Mouse (Mus musculus) embryonic facial prominence, embryonic 12.5 days (tissue): Measurements from ENCODE around the gene Nop2. TPM values are rescaled to one million over a fixed set of nuclear protein-coding genes. Genes with fewer than 3 reads are reported as not detected.
A peak's percentile ranks its signal among the peaks of the same experiment; 100 is the strongest.

Source experiments
- ATAC-seq: fragments of 200-750 bp; cut with Nextera tagmentation; 2 replicates; pipeline ENCODE4 v1.8.0; 2017; ENCODE audit not compliant: insufficient number of reproducible peaks, insufficient read depth, low FRiP score, low TSS enrichment
- H3K27ac ChIP-seq: fragments of 300-500 bp; sonication (generic); 2 replicates; pipeline ENCODE4 v1.5.1; 2016; ENCODE audit warnings: mild to moderate bottlenecking
- H3K27me3 ChIP-seq: fragments of 300-500 bp; sonication (generic); 2 replicates; pipeline ENCODE4 v1.6.1; 2016; ENCODE audit warnings: mild to moderate bottlenecking, moderate library complexity
- H3K36me3 ChIP-seq: fragments of 300-500 bp; sonication (generic); 2 replicates; pipeline ENCODE4 v1.6.1; 2016; ENCODE audit warnings: mild to moderate bottlenecking
- H3K4me1 ChIP-seq: fragments of 300-500 bp; sonication (generic); 2 replicates; pipeline ENCODE4 v1.6.1; 2016
- H3K4me2 ChIP-seq: fragments of 300-500 bp; sonication (generic); replicated peaks from 2 replicates; pipeline ENCODE4 v1.6.1; 2016; ENCODE audit warnings: mild to moderate bottlenecking, moderate library complexity
- H3K4me3 ChIP-seq: fragments of 300-500 bp; sonication (generic); 2 replicates; pipeline ENCODE4 v1.5.1; 2016; ENCODE audit warnings: mild to moderate bottlenecking
- H3K9ac ChIP-seq: fragments of 300-500 bp; sonication (generic); 2 replicates; pipeline ENCODE4 v1.6.1; 2016; ENCODE audit warnings: mild to moderate bottlenecking, moderate library complexity
- H3K9me3 ChIP-seq: fragments of 300-500 bp; sonication (generic); 2 replicates; pipeline ENCODE4 v1.6.1; 2016; ENCODE audit warnings: mild to moderate bottlenecking, moderate library complexity
- WGBS: fragments of 180-500 bp; shearing (Covaris S2); methylation state at CpG from one replicate; pipeline ENCODE4 v1.1.7; 2016; 5-methylcytosine and 5-hydroxymethylcytosine counted together
- polyA plus RNA-seq: library from polyadenylated mRNA; unstranded; fragments of >200 nt; fragmentation: Nextera tagmentation; extraction: Ambion mirVana; gene quantifications from 2 replicates; pipeline ENCODE4 v1.2.1, GENCODE M21; 2016

Gene Nop2
- polyA plus RNA-seq, 1 experiment from 2014 or later, result 68.0 TPM

DNA sequence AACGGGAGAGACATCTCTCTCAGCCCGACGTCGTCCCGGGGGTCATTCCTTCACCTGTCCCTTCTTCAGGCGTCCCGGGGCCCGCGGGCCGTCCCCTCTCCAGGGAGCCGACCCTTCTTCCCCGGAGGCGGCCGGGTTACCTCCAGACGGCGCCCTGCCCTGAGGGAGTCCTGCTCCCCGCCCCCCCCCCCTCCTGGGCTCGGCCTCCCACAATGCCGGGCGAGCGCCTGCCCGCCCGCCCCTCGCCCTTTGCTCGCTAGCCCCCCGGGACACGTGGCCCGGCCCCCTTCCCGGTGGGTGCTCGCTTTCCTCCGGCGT lies 35.5 kb upstream of the Nop2 start:
- Histone ChIP-seq H3K36me3 (peaks cover 32% of the 10 kb centered on the region), H3K4me1 (peaks cover 33% of the 10 kb centered on the region), H3K9me3 (no peaks in the 10 kb centered on the region), H3K4me3 (peak overlapping the region; percentile 100), H3K4me2 (peak overlapping the region; percentile 88), H3K27ac (peak overlapping the region; percentile 96), H3K9ac (peak overlapping the region; percentile 97), H3K27me3 (no peaks in the 10 kb centered on the region)
- ATAC-seq, result no peak
- WGBS, result 0% methylated on average over 18 of the region's 32 CpGs

DNA sequence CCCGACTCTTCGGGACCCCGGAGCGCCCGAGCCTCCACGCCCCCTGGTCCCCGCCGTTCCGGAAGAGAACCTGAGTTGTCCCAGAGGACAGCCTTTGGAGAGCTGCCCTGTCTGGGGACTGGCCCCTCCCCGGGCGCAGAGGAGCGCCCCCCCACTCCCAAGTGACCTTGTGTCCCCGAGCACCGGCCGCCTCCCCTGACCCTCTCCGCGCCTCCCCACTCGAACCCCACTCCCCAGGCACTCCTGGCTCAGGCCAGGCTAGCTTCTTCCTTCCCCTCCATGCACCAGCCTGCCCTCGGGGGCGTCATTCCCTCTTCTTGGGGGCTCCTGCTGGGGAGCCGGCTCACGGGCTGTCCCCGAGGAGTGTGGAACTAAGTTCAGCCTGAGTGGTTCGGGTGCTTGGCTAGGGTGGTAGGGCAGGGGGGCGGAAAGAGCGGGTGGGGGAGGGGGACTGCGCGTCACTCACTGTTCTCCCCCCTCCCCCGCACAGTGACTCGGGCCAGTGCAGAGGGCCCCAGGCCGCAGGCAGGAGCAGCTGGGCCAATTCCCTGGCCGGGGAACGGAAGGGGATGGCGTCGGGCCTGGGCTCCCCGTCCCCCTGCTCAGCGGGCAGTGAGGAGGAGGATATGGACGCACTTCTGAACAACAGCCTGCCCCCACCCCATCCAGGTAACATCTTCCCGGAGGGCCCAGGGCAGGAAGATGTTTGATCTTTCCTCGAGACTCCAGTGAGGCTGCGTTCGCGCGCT lies 34.9 kb upstream of the Nop2 start:
- Histone ChIP-seq H3K4me1 (peaks cover 33% of the 10 kb centered on the region), H3K27me3 (no peaks in the 10 kb centered on the region), H3K27ac (peak overlapping the region; percentile 96), H3K9ac (peak overlapping the region; percentile 97), H3K9me3 (no peaks in the 10 kb centered on the region), H3K4me2 (peak overlapping the region; percentile 88), H3K4me3 (peak overlapping the region; percentile 100), H3K36me3 (peaks cover 38% of the 10 kb centered on the region)
- peak; percentile 47 for ATAC-seq
- under 1% methylated on average over 31 of the region's 44 CpGs for WGBS

GRCm38 (mm10) chr6:125097346-125097689 lies 34.4 kb upstream of the Nop2 start:
- Histone ChIP-seq H3K4me1 (peaks cover 33% of the 10 kb centered on the region), H3K36me3 (peaks cover 43% of the 10 kb centered on the region)
- ATAC-seq, result no peak

DNA sequence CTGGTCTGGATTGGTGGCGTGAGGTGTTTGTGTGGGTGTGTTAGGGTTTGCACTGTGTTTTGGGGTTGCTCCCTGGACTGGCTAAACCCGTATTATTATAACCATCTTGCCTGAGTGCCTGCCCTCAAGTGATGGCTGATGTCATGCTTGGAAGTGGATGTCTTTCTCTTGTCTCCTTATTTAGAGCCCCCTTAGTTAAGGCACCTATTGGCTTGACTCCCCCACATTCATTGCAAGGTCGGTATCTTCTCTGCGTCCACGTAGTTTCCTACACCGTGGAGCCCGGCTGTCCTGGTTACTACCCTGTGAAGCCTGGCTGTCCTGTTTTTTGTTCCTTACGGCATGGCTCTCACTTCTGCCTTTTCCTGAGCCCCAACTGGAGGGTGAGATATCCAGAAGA lies 33.8 kb upstream of the Nop2 start:
- Histone ChIP-seq H3K36me3 (peaks cover 50% of the 10 kb centered on the region), H3K27ac (peak overlapping the region; percentile 43; the same call in 1 of the 2 replicates), H3K9me3 (no peaks in the 10 kb centered on the region), H3K4me1 (peaks cover 33% of the 10 kb centered on the region), H3K27me3 (no peaks in the 10 kb centered on the region), H3K4me2 (peak overlapping the region; percentile 88), H3K4me3 (peak overlapping the region; percentile 100), H3K9ac (peak overlapping the region; percentile 97)
- no peak for ATAC-seq
- WGBS, result 55% methylated on average over 8 of the region's 8 CpGs

More at GRCm38 (mm10) chr6:125097346-125097689, 34.4 kb upstream of the Nop2 start:
- WGBS, result 2% methylated on average over 12 of the region's 12 CpGs
- H3K4me2 ChIP-seq, result peak overlapping the region; percentile 88
- H3K9ac ChIP-seq, result peak overlapping the region; percentile 97
- peak overlapping the region; percentile 96 for H3K27ac ChIP-seq
- no peaks in the 10 kb centered on the region for H3K27me3 ChIP-seq
- H3K9me3 ChIP-seq, result no peaks in the 10 kb centered on the region
- H3K4me3 ChIP-seq, result peak overlapping the region; percentile 100

DNA sequence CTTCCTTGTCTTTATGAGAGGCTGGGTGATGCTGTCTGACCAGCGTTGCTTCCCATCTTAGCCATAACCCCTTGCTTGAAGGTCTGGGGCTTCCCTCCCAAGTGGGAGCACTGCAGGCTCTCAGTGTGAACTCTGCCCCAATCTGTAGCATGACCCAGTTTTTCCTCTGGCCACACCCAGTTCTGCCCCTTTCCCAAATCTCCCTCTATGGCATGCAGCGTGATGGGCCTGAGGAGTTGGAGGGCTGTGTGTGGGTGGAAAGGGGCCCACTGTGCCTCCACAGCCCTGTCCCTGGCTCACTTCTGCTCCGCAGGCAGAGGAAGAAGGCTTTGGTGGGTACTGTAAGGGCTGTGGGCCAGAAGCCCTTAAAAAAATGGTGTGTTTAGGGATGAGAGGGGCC lies 33.2 kb upstream of the Nop2 start:
- peak overlapping the region; percentile 43 for H3K27ac ChIP-seq
- no peaks in the 10 kb centered on the region for H3K9me3 ChIP-seq
- peaks cover 52% of the 10 kb centered on the region for H3K36me3 ChIP-seq
- H3K4me2 ChIP-seq, result peak overlapping the region; percentile 88
- H3K9ac ChIP-seq, result peak overlapping the region; percentile 97
- H3K4me3 ChIP-seq, result peak overlapping the region; percentile 100
- no peak for ATAC-seq
- no peaks in the 10 kb centered on the region for H3K27me3 ChIP-seq
- peaks cover 33% of the 10 kb centered on the region for H3K4me1 ChIP-seq
- 51% methylated on average over 3 of the region's 3 CpGs for WGBS

- H3K36me3 ChIP-seq, result peaks cover 59% of the 10 kb centered on the region
- H3K9me3 ChIP-seq, result no peaks in the 10 kb centered on the region
- peaks cover 33% of the 10 kb centered on the region for H3K4me1 ChIP-seq
- WGBS, result 38% methylated on average over 5 of the region's 5 CpGs
- H3K4me3 ChIP-seq, result peak overlapping the region; percentile 100
- peak overlapping the region; percentile 46 for H3K27ac ChIP-seq
- peak overlapping the region; percentile 88 for H3K4me2 ChIP-seq
- ATAC-seq, result no peak
- no peaks in the 10 kb centered on the region for H3K27me3 ChIP-seq
- peak overlapping the region; percentile 97 for H3K9ac ChIP-seq
These were observed 32.2 kb upstream of the Nop2 start for GRCm38 (mm10) chr6:125099421-125099971.

- no peak for ATAC-seq
- H3K4me2 ChIP-seq, result no peak overlapping the region
- H3K27ac ChIP-seq, result no peak overlapping the region
- peaks cover 27% of the 10 kb centered on the region for H3K4me1 ChIP-seq
- H3K9ac ChIP-seq, result no peak overlapping the region
- no peaks in the 10 kb centered on the region for H3K9me3 ChIP-seq
- WGBS, result 79% methylated on average over 9 of the region's 9 CpGs
- H3K36me3 ChIP-seq, result peaks cover 78% of the 10 kb centered on the region
- H3K4me3 ChIP-seq, result no peak overlapping the region
- H3K27me3 ChIP-seq, result no peaks in the 10 kb centered on the region
These were observed 30.3 kb upstream of the Nop2 start for GRCm38 (mm10) chr6:125101444-125101843.

GRCm38 (mm10) chr6:125104223-125104622 lies 27.5 kb upstream of the Nop2 start:
- H3K27ac ChIP-seq, result no peak overlapping the region
- WGBS, result 88% methylated on average over 4 of the region's 4 CpGs
- peaks cover 94% of the 10 kb centered on the region for H3K36me3 ChIP-seq
- H3K4me3 ChIP-seq, result no peak overlapping the region
- no peak for ATAC-seq
- no peaks in the 10 kb centered on the region for H3K9me3 ChIP-seq
- no peak overlapping the region for H3K9ac ChIP-seq
- no peaks in the 10 kb centered on the region for H3K27me3 ChIP-seq
- no peak overlapping the region for H3K4me2 ChIP-seq
- H3K4me1 ChIP-seq, result peaks cover 10% of the 10 kb centered on the region

- no peak overlapping the region for H3K9ac ChIP-seq
- H3K36me3 ChIP-seq, result peaks cover 94% of the 10 kb centered on the region
- no peak overlapping the region for H3K4me2 ChIP-seq
- no peak for ATAC-seq
- H3K27ac ChIP-seq, result no peak overlapping the region
- H3K27me3 ChIP-seq, result no peaks in the 10 kb centered on the region
- 97% methylated on average over 2 of the region's 2 CpGs for WGBS
- H3K4me3 ChIP-seq, result no peak overlapping the region
- no peaks in the 10 kb centered on the region for H3K4me1 ChIP-seq
- no peaks in the 10 kb centered on the region for H3K9me3 ChIP-seq
These were observed 24.0 kb upstream of the Nop2 start for GRCm38 (mm10) chr6:125107705-125108104.

DNA sequence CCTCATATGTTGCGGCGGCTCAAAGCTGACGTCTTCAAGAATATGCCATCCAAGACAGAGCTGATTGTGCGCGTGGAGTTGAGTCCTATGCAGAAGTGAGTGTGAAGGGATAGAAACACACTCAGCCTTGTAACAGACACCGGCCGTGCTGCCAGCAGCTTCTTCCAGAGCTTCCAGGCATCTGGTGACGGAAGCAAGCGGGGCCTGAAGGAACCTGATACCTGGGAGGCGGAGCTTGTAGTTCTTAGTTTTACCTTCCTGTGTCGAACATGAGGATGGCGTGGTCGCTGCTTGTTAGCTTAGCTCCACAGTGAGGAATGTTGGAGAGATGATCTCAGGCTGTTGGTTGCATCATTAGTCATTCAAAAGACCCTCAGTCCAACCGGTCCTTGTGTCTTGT lies 22.3 kb upstream of the Nop2 start:
- Histone ChIP-seq H3K27ac (no peak overlapping the region), H3K4me3 (no peak overlapping the region), H3K4me1 (no peaks in the 10 kb centered on the region), H3K9ac (no peak overlapping the region), H3K4me2 (no peak overlapping the region), H3K9me3 (no peaks in the 10 kb centered on the region), H3K36me3 (peaks cover 100% of the 10 kb centered on the region), H3K27me3 (no peaks in the 10 kb centered on the region)
- no peak for ATAC-seq
- 74% methylated on average over 14 of the region's 14 CpGs for WGBS

DNA sequence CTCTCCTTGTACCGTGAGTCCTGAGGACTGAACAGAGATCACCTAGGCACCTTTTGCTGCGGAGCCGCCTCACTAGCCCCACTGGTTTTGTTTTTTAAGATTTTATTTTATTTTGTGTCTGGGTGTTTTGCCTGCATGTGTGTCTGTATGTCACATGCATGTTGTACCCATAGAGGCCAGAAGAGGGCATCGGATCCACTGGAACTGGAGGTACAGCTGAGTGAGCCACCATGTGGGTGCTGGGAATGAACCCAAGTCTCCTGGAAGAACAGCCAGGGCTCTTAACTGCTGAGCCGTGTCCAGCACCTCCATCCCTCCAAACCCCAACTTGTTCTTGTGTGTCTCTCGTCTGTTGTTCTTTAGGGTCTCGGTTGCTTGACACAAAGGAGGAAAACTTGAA lies 20.8 kb upstream of the Nop2 start:
- 90% methylated on average over 7 of the region's 7 CpGs for WGBS
- H3K9ac ChIP-seq, result no peak overlapping the region
- no peak overlapping the region for H3K4me2 ChIP-seq
- no peak overlapping the region for H3K27ac ChIP-seq
- no peak overlapping the region for H3K4me3 ChIP-seq
- H3K9me3 ChIP-seq, result no peaks in the 10 kb centered on the region
- H3K36me3 ChIP-seq, result peaks cover 96% of the 10 kb centered on the region
- ATAC-seq, result no peak
- H3K4me1 ChIP-seq, result no peaks in the 10 kb centered on the region
- no peaks in the 10 kb centered on the region for H3K27me3 ChIP-seq

DNA sequence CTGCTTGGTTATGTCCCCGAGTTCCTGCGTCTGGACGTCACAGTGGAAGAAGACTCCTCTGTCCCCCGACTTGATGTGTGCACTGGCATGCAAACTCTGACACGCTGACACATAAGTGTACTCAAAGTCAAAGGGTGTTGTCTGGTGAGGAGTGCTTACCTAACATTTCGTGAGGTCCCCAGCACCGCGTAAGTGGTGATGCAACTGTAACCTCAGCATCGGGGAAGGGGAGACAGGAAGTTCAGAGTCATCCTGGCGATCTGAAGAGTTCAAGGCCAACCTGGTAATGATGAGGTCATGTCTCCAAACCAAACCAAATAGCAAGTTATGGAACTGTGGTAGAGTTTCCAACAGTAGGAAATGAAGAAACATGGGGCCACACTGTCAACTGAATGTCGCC lies 19.2 kb upstream of the Nop2 start:
- Histone ChIP-seq H3K4me1 (no peaks in the 10 kb centered on the region), H3K9me3 (no peaks in the 10 kb centered on the region), H3K9ac (no peak overlapping the region), H3K27me3 (no peaks in the 10 kb centered on the region), H3K27ac (no peak overlapping the region), H3K4me2 (no peak overlapping the region), H3K4me3 (no peak overlapping the region), H3K36me3 (peaks cover 95% of the 10 kb centered on the region)
- ATAC-seq, result no peak
- whole genome bisulfite sequencing, result 94% methylated on average over 11 of the region's 11 CpGs
